Mouse (Mus musculus) kidney, embryonic 14.5 days (tissue): ENCODE data around the gene Fam193b. TPM values are rescaled to one million over a fixed set of nuclear protein-coding genes. Genes with fewer than 3 reads are reported as not detected.
A peak's percentile ranks its signal among the peaks of the same experiment; 100 is the strongest.

Experiments
- ATAC-seq: fragments of 200-750 bp; cut with Nextera tagmentation; 2 replicates; pipeline ENCODE4 v1.8.0; 2017; ENCODE audit warnings: moderate number of reproducible peaks, mild to moderate bottlenecking, moderate TSS enrichment, moderate library complexity; ENCODE audit not compliant: low FRiP score, low TSS enrichment
- H3K27ac ChIP-seq: fragments of 300-500 bp; sonication (generic); 2 replicates; pipeline ENCODE4 v1.5.1; 2014; ENCODE audit warnings: low read depth, mild to moderate bottlenecking, low read length, moderate library complexity, mixed read lengths
- H3K27me3 ChIP-seq: fragments of 300-500 bp; sonication (generic); 2 replicates; pipeline ENCODE4 v1.6.1; 2014; ENCODE audit warnings: mild to moderate bottlenecking, low read length; ENCODE audit not compliant: control insufficient read depth, insufficient read depth
- H3K36me3 ChIP-seq: fragments of 300-500 bp; sonication (generic); 2 replicates; pipeline ENCODE4 v1.6.1; 2014; ENCODE audit warnings: low read length, mixed read lengths; ENCODE audit not compliant: control insufficient read depth, insufficient read depth
- H3K4me1 ChIP-seq: fragments of 300-500 bp; sonication (generic); 2 replicates; pipeline ENCODE4 v1.6.1; 2014; ENCODE audit warnings: low read length, mixed read lengths; ENCODE audit not compliant: control insufficient read depth, insufficient read depth
- H3K4me2 ChIP-seq: fragments of 300-500 bp; sonication (generic); replicated peaks from 2 replicates; pipeline ENCODE4 v1.6.1; 2014; ENCODE audit warnings: low read depth, mild to moderate bottlenecking, low read length
- H3K4me3 ChIP-seq: fragments of 300-500 bp; sonication (generic); 2 replicates; pipeline ENCODE4 v1.5.1; 2014; ENCODE audit warnings: mild to moderate bottlenecking, low read length
- H3K9ac ChIP-seq: fragments of 300-500 bp; sonication (generic); 2 replicates; pipeline ENCODE4 v1.6.1; 2014; ENCODE audit warnings: low read depth, mild to moderate bottlenecking, low read length, moderate library complexity
- H3K9me3 ChIP-seq: fragments of 300-500 bp; sonication (generic); 2 replicates; pipeline ENCODE4 v1.6.1; 2016; ENCODE audit warnings: low read length; ENCODE audit not compliant: control insufficient read depth
- WGBS: fragments of 180-500 bp; shearing (Covaris S2); extraction: QIAGEN DNeasy Blood & Tissue Kit; methylation state at CpG from one replicate; pipeline ENCODE4 v1.1.7; 2014; 5-methylcytosine and 5-hydroxymethylcytosine counted together
- polyA plus RNA-seq: library from polyadenylated mRNA; unstranded; fragments of >200 nt; fragmentation: Nextera tagmentation; extraction: Ambion mirVana; gene quantifications from 2 replicates; pipeline ENCODE4 v1.2.1, GENCODE M21; 2014

Fam193b gene
- 36.7 and 39.3 TPM in 2 replicates for polyA plus RNA-seq

DNA sequence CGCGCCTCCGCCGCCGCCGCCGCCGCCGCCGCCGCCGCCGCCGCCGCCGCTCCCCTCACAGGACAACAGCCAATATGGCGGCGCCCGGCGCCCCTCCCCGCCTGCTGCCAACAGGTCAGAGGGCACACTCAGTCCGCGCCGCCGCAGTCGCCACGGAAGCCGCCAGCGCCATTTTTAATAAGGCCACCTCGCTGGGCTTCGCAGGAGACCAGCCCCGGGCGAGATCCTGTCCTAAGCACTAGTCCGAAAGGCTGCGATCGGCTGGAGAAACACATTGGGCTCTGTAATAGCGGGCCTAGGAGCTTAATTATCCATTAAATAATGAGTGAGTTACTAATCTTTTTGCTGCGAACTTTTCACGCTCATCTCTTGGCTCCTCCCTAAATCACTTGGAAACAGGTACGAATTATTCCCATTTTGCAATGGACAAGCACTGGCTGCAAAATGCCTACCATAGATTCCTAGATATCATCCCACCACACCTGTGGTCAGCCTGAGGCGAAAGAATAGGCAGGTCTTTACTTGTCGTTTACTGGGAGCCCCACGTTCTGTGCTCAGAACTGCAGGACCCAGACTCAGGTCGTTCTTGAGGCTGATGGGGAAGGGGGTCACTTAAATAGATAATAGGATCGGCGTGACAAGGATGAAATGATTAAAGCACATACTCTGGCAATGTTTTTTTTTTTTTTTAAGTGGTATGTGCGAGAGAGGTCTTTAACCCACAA, at the start of gene Fam193b:
Fam193b (minus strand) TSS at position 94 of the 725 bp plus-strand sequence.
- 3% methylated on average over 43 of the region's 47 CpGs for WGBS
- Histone ChIP-seq H3K4me3 (peak within 1 kb of the TSS; percentile 97), H3K27me3 (no peaks in the 10 kb centered on the region), H3K9me3 (peaks cover 3% of the 10 kb centered on the region; the same call in 1 of the 2 replicates), H3K36me3 (peaks cover 11% of the 10 kb centered on the region; the same call in 1 of the 2 replicates), H3K27ac (peak within 1 kb of the TSS; percentile 87), H3K9ac (peak within 1 kb of the TSS; percentile 97), H3K4me2 (peak within 1 kb of the TSS; percentile 66), H3K4me1 (peaks cover 8% of the 10 kb centered on the region; the same call in 1 of the 2 replicates)
- peak; percentile 91 for ATAC-seq

DNA sequence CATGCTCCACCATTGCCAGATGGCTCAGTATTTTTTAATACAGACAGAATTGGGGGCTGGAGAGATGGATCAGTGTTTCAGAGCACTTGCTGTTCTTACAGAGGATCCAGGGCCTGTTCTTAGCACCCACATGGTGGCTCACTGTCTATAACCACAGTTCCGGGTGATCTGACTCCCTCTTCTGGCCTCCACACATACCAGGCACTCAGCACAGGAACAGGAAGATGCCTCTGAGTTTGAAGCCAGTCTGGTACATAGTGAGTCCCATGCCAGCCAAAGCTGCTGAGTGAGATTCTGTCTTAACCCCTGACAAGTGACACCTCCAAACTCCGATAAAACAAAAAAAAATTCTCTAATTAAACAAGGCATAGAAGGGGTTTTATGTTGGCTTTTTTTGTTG, 49.4 kb upstream of the Fam193b start:
- Histone ChIP-seq H3K9me3 (no peaks in the 10 kb centered on the region), H3K9ac (no peak overlapping the region), H3K27me3 (no peaks in the 10 kb centered on the region), H3K4me2 (no peak overlapping the region), H3K4me3 (no peak overlapping the region), H3K27ac (no peak overlapping the region), H3K4me1 (peaks cover 6% of the 10 kb centered on the region; the same call in 1 of the 2 replicates), H3K36me3 (peaks cover 5% of the 10 kb centered on the region; the same call in 1 of the 2 replicates)
- ATAC-seq: no peak
- 95% methylated on average over 2 of the region's 2 CpGs for WGBS

DNA sequence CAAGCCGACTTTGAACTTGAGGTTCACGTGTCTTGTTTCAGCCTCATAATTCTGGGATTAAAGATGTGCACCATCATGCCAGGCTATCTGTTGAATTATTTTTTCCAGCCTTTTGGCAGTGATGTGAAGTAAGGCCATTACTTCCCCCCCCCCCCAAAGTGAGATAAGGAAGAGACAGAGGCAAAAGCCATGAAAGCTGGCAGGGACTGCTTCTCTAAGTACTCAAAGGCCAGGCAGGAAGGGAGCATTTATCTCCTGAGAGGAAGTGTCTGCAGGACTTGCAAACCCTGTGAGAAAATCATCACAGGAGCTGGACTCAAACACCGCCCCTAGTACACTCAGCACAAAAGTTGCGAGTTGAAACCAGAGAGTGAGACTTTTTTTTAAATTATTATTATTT, 48.4 kb upstream of the Fam193b start:
- ATAC-seq: no peak
- Histone ChIP-seq H3K36me3 (no peaks in the 10 kb centered on the region), H3K9ac (no peak overlapping the region), H3K4me2 (no peak overlapping the region), H3K9me3 (no peaks in the 10 kb centered on the region), H3K27ac (no peak overlapping the region), H3K27me3 (no peaks in the 10 kb centered on the region), H3K4me3 (no peak overlapping the region), H3K4me1 (peaks cover 3% of the 10 kb centered on the region; the same call in 1 of the 2 replicates)
- 94% methylated on average over 4 of the region's 4 CpGs for WGBS

- ATAC-seq: peak; percentile 55; the same call in 1 of the 2 replicates
- WGBS: 41% methylated on average over 5 of the region's 5 CpGs
- Histone ChIP-seq H3K4me3 (no peak overlapping the region), H3K36me3 (peaks cover 13% of the 10 kb centered on the region; the same call in 1 of the 2 replicates), H3K4me1 (no peaks in the 10 kb centered on the region), H3K27ac (no peak overlapping the region), H3K9me3 (no peaks in the 10 kb centered on the region), H3K4me2 (no peak overlapping the region), H3K27me3 (no peaks in the 10 kb centered on the region), H3K9ac (no peak overlapping the region)
These were observed 42.6 kb upstream of the Fam193b start for GRCm38 (mm10) chr13:55613471-55613870.

GRCm38 (mm10) chr13:55611996-55612395, 41.1 kb upstream of the Fam193b start:
- H3K9me3 ChIP-seq: no peaks in the 10 kb centered on the region
- ATAC-seq: no peak
- 92% methylated on average over 7 of the region's 7 CpGs for WGBS
- peaks cover 21% of the 10 kb centered on the region; the same call in 1 of the 2 replicates for H3K36me3 ChIP-seq
- H3K4me1 ChIP-seq: no peaks in the 10 kb centered on the region
- no peak overlapping the region for H3K27ac ChIP-seq
- H3K4me3 ChIP-seq: no peak overlapping the region
- H3K9ac ChIP-seq: no peak overlapping the region
- H3K4me2 ChIP-seq: no peak overlapping the region
- H3K27me3 ChIP-seq: no peaks in the 10 kb centered on the region

DNA sequence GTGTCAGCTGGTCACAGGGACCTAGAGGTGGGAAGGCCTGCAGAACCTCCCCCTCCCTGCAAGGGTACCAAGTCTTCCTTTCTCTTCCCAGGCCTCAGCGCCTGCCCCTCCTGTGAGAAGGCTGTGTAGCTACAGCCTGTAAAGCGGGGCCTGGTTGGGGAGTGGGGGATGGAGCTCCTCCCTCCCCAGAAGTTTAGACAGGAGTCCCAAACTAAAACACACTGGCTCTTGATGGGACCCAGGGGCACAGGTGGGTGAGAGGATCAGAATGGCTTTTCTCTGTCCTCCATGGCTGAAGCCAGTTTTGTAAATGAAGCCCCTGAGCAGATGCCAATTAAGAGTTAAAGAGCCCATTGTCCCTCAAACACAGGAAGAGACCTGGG, 36.7 kb upstream of the Fam193b start:
- peaks cover 32% of the 10 kb centered on the region; the same call in 1 of the 2 replicates for H3K36me3 ChIP-seq

DNA sequence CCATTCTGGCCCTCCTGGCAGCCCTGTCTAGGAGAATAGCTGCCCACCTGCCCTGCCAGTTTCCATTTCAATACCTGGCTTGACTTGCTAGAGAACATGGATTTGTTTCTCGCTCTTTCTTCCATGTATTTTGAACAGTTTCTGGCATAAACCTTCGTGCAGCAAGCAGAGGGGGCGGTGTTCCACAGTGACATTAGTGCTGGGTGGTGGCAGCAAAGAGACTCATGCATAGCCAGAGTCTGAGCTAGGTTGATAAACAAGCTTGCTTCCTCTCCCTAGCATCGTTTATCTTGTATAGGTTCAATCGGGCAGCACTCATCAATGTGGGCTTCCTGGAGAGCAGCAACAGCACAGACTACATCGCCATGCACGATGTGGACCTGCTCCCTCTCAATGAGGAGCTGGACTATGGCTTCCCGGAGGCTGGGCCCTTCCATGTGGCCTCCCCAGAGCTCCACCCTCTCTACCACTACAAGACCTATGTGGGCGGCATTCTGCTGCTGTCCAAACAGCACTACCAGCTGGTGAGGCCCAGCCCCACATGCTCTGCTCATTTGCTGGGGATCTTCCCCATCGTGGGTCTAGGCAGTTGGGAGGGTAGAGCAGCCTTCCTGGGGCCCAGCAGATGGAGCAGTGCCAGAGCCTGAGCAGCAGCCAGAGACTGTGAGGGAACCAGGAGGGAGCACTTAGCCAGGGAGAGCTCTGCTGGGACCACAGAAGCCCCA, 36.1 kb upstream of the Fam193b start:
- WGBS: 80% methylated on average over 10 of the region's 10 CpGs

More for the DNA sequence above, 36.7 kb upstream of the Fam193b start:
- no peak overlapping the region for H3K27ac ChIP-seq
- 96% methylated on average over 2 of the region's 2 CpGs for WGBS
- H3K4me2 ChIP-seq: no peak overlapping the region
- no peaks in the 10 kb centered on the region for H3K9me3 ChIP-seq
- no peaks in the 10 kb centered on the region for H3K4me1 ChIP-seq
- no peak for ATAC-seq
- H3K9ac ChIP-seq: no peak overlapping the region
- no peaks in the 10 kb centered on the region for H3K27me3 ChIP-seq
- H3K4me3 ChIP-seq: no peak overlapping the region

DNA sequence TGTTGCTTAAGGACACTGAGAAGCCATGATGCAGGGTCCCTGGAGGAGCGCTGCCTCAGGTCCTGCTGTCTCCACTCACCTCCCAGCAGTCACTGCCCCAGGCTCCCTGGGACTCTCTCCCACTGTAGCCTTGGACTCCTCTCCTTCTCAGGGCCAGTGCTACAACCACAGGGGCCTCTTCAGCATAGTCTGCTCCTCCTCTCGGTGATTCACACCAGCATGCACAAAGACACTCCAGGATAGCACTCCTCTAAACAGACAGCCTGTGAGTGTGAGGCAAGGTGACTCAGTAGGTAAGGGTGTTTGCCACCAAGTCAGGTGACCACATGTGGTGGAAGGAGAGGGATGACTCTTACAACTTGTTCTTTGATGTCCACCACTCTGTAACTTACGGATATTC, 33.7 kb upstream of the Fam193b start:
- no peak overlapping the region for H3K4me2 ChIP-seq
- H3K4me3 ChIP-seq: no peak overlapping the region
- H3K27me3 ChIP-seq: no peaks in the 10 kb centered on the region
- H3K4me1 ChIP-seq: 0 out of 2 replicates have a peak, but pooled peaks cover 3% of the 10 kb centered on the region
- no peak overlapping the region for H3K9ac ChIP-seq
- no peaks in the 10 kb centered on the region for H3K9me3 ChIP-seq
- 91% methylated on average over 3 of the region's 3 CpGs for WGBS
- peaks cover 26% of the 10 kb centered on the region; the same call in 1 of the 2 replicates for H3K36me3 ChIP-seq
- H3K27ac ChIP-seq: no peak overlapping the region
- no peak for ATAC-seq

More for the DNA sequence above, 36.1 kb upstream of the Fam193b start:
- Histone ChIP-seq H3K4me2 (no peak overlapping the region), H3K4me3 (no peak overlapping the region), H3K36me3 (peaks cover 32% of the 10 kb centered on the region; the same call in 1 of the 2 replicates), H3K27ac (no peak overlapping the region), H3K9me3 (no peaks in the 10 kb centered on the region), H3K9ac (no peak overlapping the region), H3K27me3 (no peaks in the 10 kb centered on the region), H3K4me1 (no peaks in the 10 kb centered on the region)
- no peak for ATAC-seq
